Mouse (Mus musculus): ENCODE data around the gene Hist1h2bg. TPM values are rescaled to one million over a fixed set of nuclear protein-coding genes. Genes with fewer than 3 reads are reported as not detected.
"Not testable (repeated sequence)": the region's sequence is repeated elsewhere in the genome, so short reads cannot be mapped to it uniquely, and the experiment has no call there.

Gene Hist1h2bg
- polyA plus RNA-seq, 1 experiment from 2014 or later = 6.5 TPM

DNA sequence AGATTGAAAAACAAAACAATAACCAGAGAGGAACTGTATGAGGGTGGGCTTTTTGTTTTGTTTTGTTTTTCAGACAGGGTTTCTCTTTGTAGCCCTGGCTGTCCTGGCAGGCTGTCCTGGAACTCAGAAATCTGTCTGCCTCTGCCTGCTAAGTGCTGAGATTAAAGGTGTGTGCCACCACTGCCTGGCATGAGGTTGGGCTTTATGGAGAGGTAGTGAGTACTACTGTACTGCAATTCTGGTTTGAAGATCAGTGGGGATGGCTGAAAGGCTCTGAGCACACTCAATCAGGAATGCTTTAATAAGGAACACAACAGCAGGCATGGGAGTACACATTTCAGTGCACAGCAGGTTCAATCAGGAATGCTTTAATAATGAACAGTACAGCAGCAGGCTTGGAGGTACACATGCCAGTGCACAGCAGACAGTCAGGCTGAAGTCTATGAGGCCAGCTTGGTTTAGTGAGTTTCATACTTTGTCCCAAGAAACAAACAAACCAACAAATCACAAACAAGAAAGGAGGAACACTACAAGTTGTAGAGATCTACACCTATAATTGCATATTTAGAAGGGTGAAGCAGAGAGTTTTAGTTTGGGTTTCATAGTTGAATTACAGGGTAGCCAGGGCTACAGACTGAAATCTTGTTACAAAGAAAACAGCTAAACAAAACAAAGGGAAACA is 12.3 kb downstream of the Hist1h2bg start:
- H3K9ac ChIP-seq (ENCODE audit: low read depth, low read length) = 0 out of 2 replicates have a peak overlapping the region, but pooled peaks have one; percentile 34
- no peaks in the 10 kb centered on the region for H3K9me3 ChIP-seq (replicated peaks; ENCODE audit: control insufficient read depth, low read length)
- H3K4me2 ChIP-seq = peak overlapping the region; percentile 37
- H3K4me1 ChIP-seq (ENCODE audit: control insufficient read depth, insufficient read depth, low read length) = peaks cover 18% of the 10 kb centered on the region; the same call in 1 of the 2 replicates
- H3K27ac ChIP-seq (ENCODE audit: low read depth, low read length) = peak overlapping the region; percentile 91
- no peaks in the 10 kb centered on the region for H3K36me3 ChIP-seq (ENCODE audit: control insufficient read depth, insufficient read depth, low read length)
- ATAC-seq (replicated peaks; ENCODE audit: insufficient number of reproducible peaks, low FRiP score, low TSS enrichment) = no peak
- no peaks in the 10 kb centered on the region for H3K27me3 ChIP-seq (ENCODE audit: control insufficient read depth, insufficient read depth, low read length)
- no peak overlapping the region; the same call in 1 of the 2 replicates for H3K4me3 ChIP-seq (ENCODE audit: low read depth, low read length)

DNA sequence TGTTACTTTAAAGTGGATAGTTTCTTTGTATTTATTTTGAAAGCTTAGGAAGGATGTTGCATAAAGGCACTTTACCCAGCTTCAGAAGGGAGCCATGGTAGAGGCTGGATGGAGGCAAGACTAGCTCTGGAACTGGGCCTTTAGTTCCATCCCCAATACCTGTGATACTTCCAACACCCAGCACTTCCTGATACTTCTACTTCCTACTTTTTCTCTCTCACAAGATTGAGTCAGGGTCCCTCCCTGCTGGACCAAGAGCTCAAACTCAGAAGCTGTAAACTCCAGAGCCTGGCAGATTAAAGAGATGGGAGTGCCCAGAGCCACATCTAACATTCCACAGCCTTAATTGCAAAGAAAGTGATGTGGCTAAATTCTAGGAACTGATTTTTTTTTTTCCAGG is 13.1 kb downstream of the Hist1h2bg start:
- Histone ChIP-seq H3K4me1 (ENCODE audit: control insufficient read depth, insufficient read depth, low read length) (peaks cover 18% of the 10 kb centered on the region; the same call in 1 of the 2 replicates), H3K4me2 (peak overlapping the region; percentile 69), H3K4me3 (ENCODE audit: low read depth, low read length) (peak overlapping the region; percentile 38), H3K36me3 (ENCODE audit: control insufficient read depth, insufficient read depth, low read length) (no peaks in the 10 kb centered on the region), H3K27ac (ENCODE audit: low read depth, low read length) (peak overlapping the region; percentile 96), H3K27me3 (ENCODE audit: control insufficient read depth, insufficient read depth, low read length) (no peaks in the 10 kb centered on the region), H3K9me3 (replicated peaks; ENCODE audit: control insufficient read depth, low read length) (no peaks in the 10 kb centered on the region), H3K9ac (ENCODE audit: low read depth, low read length) (peak overlapping the region; percentile 80)
- no peak for ATAC-seq (replicated peaks; ENCODE audit: insufficient number of reproducible peaks, low FRiP score, low TSS enrichment)

GRCm38 (mm10) chr13:23585029-23585441 is 13.8 kb downstream of the Hist1h2bg start:
- Histone ChIP-seq H3K9me3 (replicated peaks; ENCODE audit: control insufficient read depth, low read length) (no peaks in the 10 kb centered on the region), H3K4me2 (peak overlapping the region; percentile 69), H3K27me3 (ENCODE audit: control insufficient read depth, insufficient read depth, low read length) (no peaks in the 10 kb centered on the region), H3K27ac (ENCODE audit: low read depth, low read length) (peak overlapping the region; percentile 96), H3K4me3 (ENCODE audit: low read depth, low read length) (peak overlapping the region; percentile 38), H3K9ac (ENCODE audit: low read depth, low read length) (peak overlapping the region; percentile 80), H3K4me1 (ENCODE audit: control insufficient read depth, insufficient read depth, low read length) (peaks cover 18% of the 10 kb centered on the region; the same call in 1 of the 2 replicates), H3K36me3 (ENCODE audit: control insufficient read depth, insufficient read depth, low read length) (no peaks in the 10 kb centered on the region)
- ATAC-seq (replicated peaks; ENCODE audit: insufficient number of reproducible peaks, low FRiP score, low TSS enrichment) = no peak
- under 1% methylated on average over 21 of the region's 21 CpGs for WGBS (ENCODE audit: insufficient replicate concordance)

- peak overlapping the region; percentile 38 for H3K4me3 ChIP-seq (ENCODE audit: low read depth, low read length)
- peak overlapping the region; percentile 69 for H3K4me2 ChIP-seq
- H3K4me1 ChIP-seq (ENCODE audit: control insufficient read depth, insufficient read depth, low read length) = peaks cover 18% of the 10 kb centered on the region; the same call in 1 of the 2 replicates
- under 1% methylated on average over 21 of the region's 36 CpGs for WGBS (ENCODE audit: insufficient replicate concordance)
- H3K9ac ChIP-seq (ENCODE audit: low read depth, low read length) = peak overlapping the region; percentile 80
- H3K9me3 ChIP-seq (replicated peaks; ENCODE audit: control insufficient read depth, low read length); H3K27me3 ChIP-seq (ENCODE audit: control insufficient read depth, insufficient read depth, low read length); H3K36me3 ChIP-seq (ENCODE audit: control insufficient read depth, insufficient read depth, low read length): not testable (repeated sequence)
- ATAC-seq (replicated peaks; ENCODE audit: insufficient number of reproducible peaks, low FRiP score, low TSS enrichment) = peak; percentile 83
- peak overlapping the region; percentile 96 for H3K27ac ChIP-seq (ENCODE audit: low read depth, low read length)
These were observed 14.4 kb downstream of the Hist1h2bg start for GRCm38 (mm10) chr13:23585442-23586098.

- peak overlapping the region; percentile 96 for H3K27ac ChIP-seq (ENCODE audit: low read depth, low read length)
- H3K36me3 ChIP-seq (ENCODE audit: control insufficient read depth, insufficient read depth, low read length) = no peaks in the 10 kb centered on the region
- H3K4me3 ChIP-seq (ENCODE audit: low read depth, low read length) = peak overlapping the region; percentile 36
- no peaks in the 10 kb centered on the region for H3K27me3 ChIP-seq (ENCODE audit: control insufficient read depth, insufficient read depth, low read length)
- no peak for ATAC-seq (replicated peaks; ENCODE audit: insufficient number of reproducible peaks, low FRiP score, low TSS enrichment)
- 3% methylated on average over 22 of the region's 22 CpGs for WGBS (ENCODE audit: insufficient replicate concordance)
- peak overlapping the region; percentile 71 for H3K9ac ChIP-seq (ENCODE audit: low read depth, low read length)
- H3K4me1 ChIP-seq (ENCODE audit: control insufficient read depth, insufficient read depth, low read length) = peaks cover 18% of the 10 kb centered on the region; the same call in 1 of the 2 replicates
- H3K9me3 ChIP-seq (replicated peaks; ENCODE audit: control insufficient read depth, low read length) = no peaks in the 10 kb centered on the region
- H3K4me2 ChIP-seq = peak overlapping the region; percentile 69
These were observed 15.1 kb downstream of the Hist1h2bg start for GRCm38 (mm10) chr13:23586099-23586939.

- Histone ChIP-seq H3K27ac (ENCODE audit: low read depth, low read length) (peak overlapping the region; percentile 96), H3K36me3 (ENCODE audit: control insufficient read depth, insufficient read depth, low read length) (no peaks in the 10 kb centered on the region), H3K9me3 (replicated peaks; ENCODE audit: control insufficient read depth, low read length) (no peaks in the 10 kb centered on the region), H3K4me2 (peak overlapping the region; percentile 69), H3K4me3 (ENCODE audit: low read depth, low read length) (peak overlapping the region; percentile 36), H3K9ac (ENCODE audit: low read depth, low read length) (peak overlapping the region; percentile 71), H3K27me3 (ENCODE audit: control insufficient read depth, insufficient read depth, low read length) (no peaks in the 10 kb centered on the region), H3K4me1 (ENCODE audit: control insufficient read depth, insufficient read depth, low read length) (peaks cover 16% of the 10 kb centered on the region; the same call in 1 of the 2 replicates)
- 12% methylated on average over 1 of the region's 1 CpGs for WGBS (ENCODE audit: insufficient replicate concordance)
- ATAC-seq (replicated peaks; ENCODE audit: insufficient number of reproducible peaks, low FRiP score, low TSS enrichment) = no peak
These were observed 15.7 kb downstream of the Hist1h2bg start for GRCm38 (mm10) chr13:23586940-23587225.

DNA sequence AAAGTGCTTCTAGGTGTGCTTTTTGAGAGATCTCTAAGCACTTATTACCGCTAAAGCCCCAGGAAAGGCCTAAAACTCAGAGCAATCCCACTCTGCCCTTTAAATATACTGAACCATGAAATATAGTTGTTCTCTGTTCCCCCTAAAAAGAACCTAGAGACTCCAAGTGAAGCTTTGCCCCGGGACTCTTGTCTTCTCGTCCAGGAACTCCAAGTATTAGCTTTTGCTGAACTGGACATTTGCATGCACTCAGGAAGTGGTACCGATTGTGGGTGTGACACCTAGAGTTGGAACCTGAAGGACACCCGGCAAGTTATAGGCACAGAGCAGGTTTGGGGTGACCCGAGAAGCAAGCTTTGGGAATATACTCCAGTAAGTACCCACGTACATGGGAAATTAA is 20.0 kb downstream of the Hist1h2bg start:
- Histone ChIP-seq H3K27me3 (ENCODE audit: control insufficient read depth, insufficient read depth, low read length) (no peaks in the 10 kb centered on the region), H3K4me3 (ENCODE audit: low read depth, low read length) (no peak overlapping the region), H3K4me2 (no peak overlapping the region), H3K9ac (ENCODE audit: low read depth, low read length) (no peak overlapping the region), H3K9me3 (replicated peaks; ENCODE audit: control insufficient read depth, low read length) (no peaks in the 10 kb centered on the region), H3K4me1 (ENCODE audit: control insufficient read depth, insufficient read depth, low read length) (peaks cover 10% of the 10 kb centered on the region), H3K36me3 (ENCODE audit: control insufficient read depth, insufficient read depth, low read length) (no peaks in the 10 kb centered on the region), H3K27ac (ENCODE audit: low read depth, low read length) (no peak overlapping the region)
- ATAC-seq (replicated peaks; ENCODE audit: insufficient number of reproducible peaks, low FRiP score, low TSS enrichment) = no peak
- WGBS (ENCODE audit: insufficient replicate concordance) = 88% methylated on average over 7 of the region's 7 CpGs

DNA sequence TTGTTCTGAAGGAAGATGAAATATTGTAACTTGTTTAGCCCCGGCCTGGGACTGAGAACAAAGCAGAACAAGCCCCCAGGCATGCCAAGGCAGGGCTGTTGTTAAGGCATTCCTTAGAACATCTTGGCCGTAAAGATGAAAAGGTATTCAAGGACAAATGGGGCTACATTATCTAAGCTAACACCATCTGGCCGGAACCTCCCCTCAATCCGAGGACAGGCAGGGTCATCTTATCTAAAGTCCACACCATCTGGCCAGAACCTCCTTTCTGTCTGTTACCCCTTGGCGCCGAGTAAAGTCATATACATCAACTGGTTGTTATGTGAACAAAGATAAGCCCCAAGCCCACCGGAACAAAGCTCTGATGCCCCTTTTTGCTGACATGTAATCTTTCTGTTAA is 20.7 kb downstream of the Hist1h2bg start:
- H3K27me3 ChIP-seq (ENCODE audit: control insufficient read depth, insufficient read depth, low read length); H3K4me3 ChIP-seq (ENCODE audit: low read depth, low read length); H3K4me1 ChIP-seq (ENCODE audit: control insufficient read depth, insufficient read depth, low read length); ATAC-seq (replicated peaks; ENCODE audit: insufficient number of reproducible peaks, low FRiP score, low TSS enrichment); H3K9ac ChIP-seq (ENCODE audit: low read depth, low read length); H3K9me3 ChIP-seq (replicated peaks; ENCODE audit: control insufficient read depth, low read length); H3K36me3 ChIP-seq (ENCODE audit: control insufficient read depth, insufficient read depth, low read length); H3K4me2 ChIP-seq; H3K27ac ChIP-seq (ENCODE audit: low read depth, low read length): not testable (repeated sequence)
- WGBS (ENCODE audit: insufficient replicate concordance) = 65% methylated on average over 7 of the region's 7 CpGs
